Mouse (Mus musculus): ENCODE measurements around the gene Txndc12.

- TF ChIP-seq POLR2A (IDR thresholded peaks at IDR 0.05; ENCODE audit: borderline replicate concordance, extremely low read depth, insufficient read depth, insufficient read length, poor library complexity, severe bottlenecking), result no peak
- no peak for TF ChIP-seq CTCF (IDR thresholded peaks at IDR 0.05; ENCODE audit: borderline replicate concordance, extremely low read depth, insufficient read depth, insufficient read length)
Measured at GRCm38 (mm10) chr4:108826643-108827042, 7.8 kb upstream of the Txndc12 start.
